Mouse (Mus musculus): ENCODE measurements around the gene Kif7. TPM values are rescaled to one million over a fixed set of nuclear protein-coding genes. Genes with fewer than 3 reads are reported as not detected.

Gene Kif7
- total RNA-seq, 2 experiments from 2014 or later, result 1.4 to 1.7 TPM

Other genes with a start within 250 kb of the Kif7 start
- gene Polg, start 249.4 kb downstream of the Kif7 start, total RNA-seq (2021), result 10 to 100 TPM; 77.8 to 97.5 TPM
- gene Rhcg, start 98.1 kb downstream of the Kif7 start, total RNA-seq (2021), result 1 to 10 TPM in 1 of 2 experiments, under 1 TPM in 1; 0.82 to 1.4 TPM
- under 1 TPM; 0.17 to 0.20 TPM for gene Ticrr, start 55.5 kb downstream of the Kif7 start, total RNA-seq (2021)
- gene Plin1, start 17.2 kb upstream of the Kif7 start, total RNA-seq (2021), result not detected
- gene Pex11a, start 27.4 kb upstream of the Kif7 start, total RNA-seq (2021), result 1 to 10 TPM; 8.4 to 9.7 TPM
- gene Wdr93, start 27.4 kb upstream of the Kif7 start, total RNA-seq (2021), result under 1 TPM in 1 of 2 experiments, not detected in 1; 0.23 TPM
- not detected for gene Mesp1, start 78.1 kb upstream of the Kif7 start, total RNA-seq (2021)
- 1 to 10 TPM; 1.5 to 1.7 TPM for gene Mesp2, start 95.0 kb upstream of the Kif7 start, total RNA-seq (2021)
- gene Anpep, start 145.3 kb upstream of the Kif7 start, total RNA-seq (2021), result 1 to 10 TPM; 4.9 to 6.0 TPM
- gene Ap3s2, start 204.9 kb upstream of the Kif7 start, total RNA-seq (2021), result 10 to 100 TPM; 38.2 to 42.9 TPM
- gene Arpin, start 219.6 kb upstream of the Kif7 start, total RNA-seq (2021), result 10 to 100 TPM; 12.8 to 14.2 TPM